Comparison of ENCODE assay signal across 8 mouse cellular contexts in genomic region chr17:56074097-56074826, GRCm38 (mm10). TPM values are rescaled to one million over a fixed set of nuclear protein-coding genes. Genes with fewer than 3 reads are reported as not detected.
DNase-seq lines count a peak whose midpoint lies in the region; ATAC-seq and TF ChIP-seq lines count a peak whose summit lies in the region.

No protein-coding gene starts in this region.

- peak overlapping the region; percentile 71 for H3K4me3 ChIP-seq in embryonic facial prominence, embryonic 14.5 days (ENCODE audit: low read depth, low read length)
- peak overlapping the region; percentile 95 for H3K4me3 ChIP-seq in kidney, adult 2 months (ENCODE audit: insufficient read depth, low read depth, low read length)
- peak overlapping the region; percentile 82 for H3K4me3 ChIP-seq in liver, embryonic 11.5 days (ENCODE audit: low read depth, low read length)

- TF ChIP-seq POLR2A in kidney, adult 2 months (IDR thresholded peaks at IDR 0.05; ENCODE audit: low read depth, low read length) = no peak

- no peaks in the 10 kb centered on the region for H3K9me3 ChIP-seq in embryonic facial prominence, embryonic 14.5 days (ENCODE audit: control insufficient read depth, low read length)
- no peaks in the 10 kb centered on the region for H3K9me3 ChIP-seq in liver, embryonic 11.5 days (ENCODE audit: control insufficient read depth, low read length)

- H3K9ac ChIP-seq in embryonic facial prominence, embryonic 14.5 days (ENCODE audit: low read depth, low read length) = peak overlapping the region; percentile 83
- H3K9ac ChIP-seq in liver, embryonic 11.5 days (ENCODE audit: low read depth, low read length) = peak overlapping the region; percentile 87

- H3K27me3 ChIP-seq in embryonic facial prominence, embryonic 14.5 days (replicated peaks; ENCODE audit: control insufficient read depth, insufficient read depth, low read length) = no peaks in the 10 kb centered on the region
- no peaks in the 10 kb centered on the region for H3K27me3 ChIP-seq in kidney, adult 2 months (replicated peaks; ENCODE audit: control insufficient read depth, insufficient read depth, low read length)
- no peaks in the 10 kb centered on the region for H3K27me3 ChIP-seq in liver, embryonic 11.5 days (replicated peaks; ENCODE audit: control insufficient read depth, insufficient read depth, low read length)

- H3K27ac ChIP-seq in embryonic facial prominence, embryonic 14.5 days (replicated peaks; ENCODE audit: low read depth, low read length) = peak overlapping the region; percentile 94
- H3K27ac ChIP-seq in kidney, adult 2 months (ENCODE audit: insufficient read depth, low read depth, low read length) = peak overlapping the region; percentile 98
- peak overlapping the region; percentile 99 for H3K27ac ChIP-seq in liver, embryonic 11.5 days (ENCODE audit: low read depth, low read length)

- H3K36me3 ChIP-seq in embryonic facial prominence, embryonic 14.5 days (ENCODE audit: control insufficient read depth, insufficient read depth, low read length) = peaks cover 43% of the 10 kb centered on the region
- peaks cover 1% of the 10 kb centered on the region for H3K36me3 ChIP-seq in kidney, adult 2 months (ENCODE audit: control insufficient read depth, insufficient read depth, low read length)
- peaks cover 25% of the 10 kb centered on the region for H3K36me3 ChIP-seq in liver, embryonic 11.5 days (ENCODE audit: control insufficient read depth, insufficient read depth, low read length)

- no peak for TF ChIP-seq CTCF in kidney, adult 2 months (conservative IDR thresholded peaks at IDR 0.05; ENCODE audit: insufficient read depth, insufficient read length, low read depth, low read length)

- H3K4me1 ChIP-seq in embryonic facial prominence, embryonic 14.5 days (ENCODE audit: control insufficient read depth, insufficient read depth, low read length) = peaks cover 15% of the 10 kb centered on the region
- H3K4me1 ChIP-seq in kidney, adult 2 months (ENCODE audit: control insufficient read depth, insufficient read depth, low read length) = peaks cover 11% of the 10 kb centered on the region
- peaks cover 15% of the 10 kb centered on the region for H3K4me1 ChIP-seq in liver, embryonic 11.5 days (replicated peaks; ENCODE audit: control insufficient read depth, insufficient read depth, low read length)

- 8% methylated on average over 22 of the region's 22 CpGs for WGBS in embryonic facial prominence, embryonic 14.5 days
- 7% methylated on average over 22 of the region's 22 CpGs for WGBS in kidney, adult 2 months
- WGBS in liver, embryonic 11.5 days = 8% methylated on average over 22 of the region's 22 CpGs

- H3K4me2 ChIP-seq in embryonic facial prominence, embryonic 14.5 days (ENCODE audit: low read depth, low read length) = peak overlapping the region; percentile 55
- H3K4me2 ChIP-seq in liver, embryonic 11.5 days = peak overlapping the region; percentile 86

- ATAC-seq in embryonic facial prominence, embryonic 14.5 days (ENCODE audit: low read depth) = peak; percentile 20
- peak; percentile 51 for ATAC-seq in liver, embryonic 11.5 days (replicated peaks; ENCODE audit: low FRiP score)
- ATAC-seq in monocyte, adult 5-6 weeks (replicated peaks; ENCODE audit: insufficient number of reproducible peaks, low FRiP score, low TSS enrichment, poor library complexity, severe bottlenecking) = peak; percentile 34

- peak; percentile 92 for DNase-seq in 3134 (ENCODE audit: extremely low read depth, insufficient read length, low spot score)
- peak; percentile 86 for DNase-seq in adrenal gland, adult 8-10 months
- peak; percentile 87 for DNase-seq in embryonic facial prominence, embryonic 14.5 days (ENCODE audit: low spot score)
- DNase-seq in heart, adult 18-20 months = peak; percentile 85 to 91
- peak; percentile 90 for DNase-seq in kidney, adult 2 months
- no peak for DNase-seq in liver, embryonic 11.5 days (ENCODE audit: low spot score)
- DNase-seq in spleen, postnatal 14 days (ENCODE audit: low spot score in 2 of 2) = peak; percentile 72 to 76

RNA-seq across cellular contexts. Expression of gene Ubxn6, which starts 0.6 kb away (rescaled TPM):
- 10 to 100 TPM; 67.6 to 93.5 (median 82.6) TPM for total RNA-seq in adrenal gland, adult 8-10 months (2022)
- polyA plus RNA-seq in embryonic facial prominence, embryonic 14.5 days (2014; fragmentation: Nextera tagmentation; extraction: Ambion mirVana) = 32.7 and 39.8 TPM in 2 replicates
- total RNA-seq in heart, adult 18-20 months (2021) = 10 to 100 TPM; 51.4 to 57.0 TPM
- polyA plus RNA-seq in kidney, adult 2 months (2012; rRNA removed) = 75.6 and 90.3 TPM in 2 replicates
- polyA plus RNA-seq in liver, embryonic 11.5 days (2014; fragmentation: Nextera tagmentation; extraction: Ambion mirVana) = 23.1 and 25.7 TPM in 2 replicates
- total RNA-seq in monocyte, adult 5-6 weeks (2017) = 38.0 to 40.4 TPM (median 38.5 TPM) in 3 replicates

RNA-seq across cellular contexts. Expression of gene Hdgfl2, which starts 5.2 kb away (rescaled TPM):
- total RNA-seq in adrenal gland, adult 8-10 months (2022) = 100 to 1,000 TPM in 1 of 4 experiments, 10 to 100 TPM in 3; 55.6 to 123 (median 80.3) TPM
- 75.6 and 84.3 TPM in 2 replicates for polyA plus RNA-seq in embryonic facial prominence, embryonic 14.5 days (2014; fragmentation: Nextera tagmentation; extraction: Ambion mirVana)
- total RNA-seq in heart, adult 18-20 months (2021) = 10 to 100 TPM; 30.6 to 37.2 TPM
- 29.1 and 33.5 TPM in 2 replicates for polyA plus RNA-seq in kidney, adult 2 months (2012; rRNA removed)
- polyA plus RNA-seq in liver, embryonic 11.5 days (2014; fragmentation: Nextera tagmentation; extraction: Ambion mirVana) = 111 and 119 TPM in 2 replicates
- total RNA-seq in monocyte, adult 5-6 weeks (2017) = 61.2 to 151 TPM (median 112 TPM) in 3 replicates

RNA-seq across cellular contexts. Expression of gene Chaf1a, which starts 34.0 kb away (rescaled TPM):
- total RNA-seq in adrenal gland, adult 8-10 months (2022) = 1 to 10 TPM; 3.8 to 6.0 (median 4.3) TPM
- 14.2 and 16.5 TPM in 2 replicates for polyA plus RNA-seq in embryonic facial prominence, embryonic 14.5 days (2014; fragmentation: Nextera tagmentation; extraction: Ambion mirVana)
- 1 to 10 TPM; 1.1 to 1.3 TPM for total RNA-seq in heart, adult 18-20 months (2021)
- 1.0 and 1.2 TPM in 2 replicates for polyA plus RNA-seq in kidney, adult 2 months (2012; rRNA removed)
- polyA plus RNA-seq in liver, embryonic 11.5 days (2014; fragmentation: Nextera tagmentation; extraction: Ambion mirVana) = 32.0 and 32.6 TPM in 2 replicates
- 0.64 to 4.6 TPM (median 2.1 TPM) in 3 replicates for total RNA-seq in monocyte, adult 5-6 weeks (2017)

RNA-seq across cellular contexts. Expression of gene Plin4, which starts 35.3 kb away (rescaled TPM):
- 100 to 1,000 TPM in 1 of 4 experiments, 10 to 100 TPM in 3; 45.4 to 191 (median 87.0) TPM for total RNA-seq in adrenal gland, adult 8-10 months (2022)
- 0.08 and 0.33 TPM in 2 replicates for polyA plus RNA-seq in embryonic facial prominence, embryonic 14.5 days (2014; fragmentation: Nextera tagmentation; extraction: Ambion mirVana)
- 100 to 1,000 TPM; 118 to 175 TPM for total RNA-seq in heart, adult 18-20 months (2021)
- 14.4 and 23.3 TPM in 2 replicates for polyA plus RNA-seq in kidney, adult 2 months (2012; rRNA removed)
- 0.14 TPM in 1 of 2 replicates, not detected in the other for polyA plus RNA-seq in liver, embryonic 11.5 days (2014; fragmentation: Nextera tagmentation; extraction: Ambion mirVana)
- not detected in 3 replicates for total RNA-seq in monocyte, adult 5-6 weeks (2017)

RNA-seq across cellular contexts. Expression of gene Sh3gl1, which starts 37.8 kb away (rescaled TPM):
- 10 to 100 TPM; 44.3 to 52.5 (median 49.9) TPM for total RNA-seq in adrenal gland, adult 8-10 months (2022)
- polyA plus RNA-seq in embryonic facial prominence, embryonic 14.5 days (2014; fragmentation: Nextera tagmentation; extraction: Ambion mirVana) = 156 and 167 TPM in 2 replicates
- 10 to 100 TPM; 11.7 to 13.7 TPM for total RNA-seq in heart, adult 18-20 months (2021)
- 48.7 and 56.7 TPM in 2 replicates for polyA plus RNA-seq in kidney, adult 2 months (2012; rRNA removed)
- 96.4 and 99.1 TPM in 2 replicates for polyA plus RNA-seq in liver, embryonic 11.5 days (2014; fragmentation: Nextera tagmentation; extraction: Ambion mirVana)
- 22.4 to 35.7 TPM (median 23.4 TPM) in 3 replicates for total RNA-seq in monocyte, adult 5-6 weeks (2017)
